Mouse (Mus musculus): ENCODE data around the gene Cryz. TPM values are rescaled to one million over a fixed set of nuclear protein-coding genes. Genes with fewer than 3 reads are reported as not detected.

The Cryz gene
- polyA plus RNA-seq, 1 experiment = 12.1 TPM

- no peak for DNase-seq (ENCODE audit: low read depth)
These were observed 74.5 kb downstream of the Cryz start for GRCm38 (mm10) chr3:154671013-154671412.

Other genes starting within 250 kb of the Cryz start
- gene Tyw3, start 393 bp downstream of the Cryz start, polyA plus RNA-seq (2012; rRNA removed) = 6.2 and 6.4 TPM in 2 replicates
- 0.30 and 0.74 TPM in 2 replicates for gene Erich3, start 67.1 kb downstream of the Cryz start, polyA plus RNA-seq (2012; rRNA removed)

Data from gonadal fat pad, adult 2 months (tissue).